Mouse (Mus musculus) ovary, postnatal 10 days (tissue): ENCODE data around the gene Adcy9.

Experiments
- DNase-seq: peaks from one replicate; pipeline ENCODE4 v3.0.0; 2022; ENCODE audit warnings: low spot score

Adcy9 gene

GRCm38 (mm10) chr16:4418776-4419545, 1.3 kb downstream of the Adcy9 start:
- peak; percentile 35 for DNase-seq

GRCm38 (mm10) chr16:4418072-4418471, 2.2 kb downstream of the Adcy9 start:
- no peak for DNase-seq

GRCm38 (mm10) chr16:4417455-4417854, 2.8 kb downstream of the Adcy9 start:
- DNase-seq, result no peak

GRCm38 (mm10) chr16:4414881-4415585, 5.3 kb downstream of the Adcy9 start:
- DNase-seq, result no peak

- DNase-seq, result no peak
These were observed 6.1 kb downstream of the Adcy9 start for GRCm38 (mm10) chr16:4413988-4414880.

GRCm38 (mm10) chr16:4413301-4413700, 7.0 kb downstream of the Adcy9 start:
- DNase-seq, result no peak

- DNase-seq, result no peak
These were observed 8.0 kb downstream of the Adcy9 start for GRCm38 (mm10) chr16:4412298-4412697.

- no peak for DNase-seq
These were observed 9.0 kb downstream of the Adcy9 start for GRCm38 (mm10) chr16:4411296-4411695.

- no peak for DNase-seq
These were observed 12.8 kb downstream of the Adcy9 start for GRCm38 (mm10) chr16:4407536-4407935.

- no peak for DNase-seq
These were observed 13.6 kb downstream of the Adcy9 start for GRCm38 (mm10) chr16:4406706-4407105.

- no peak for DNase-seq
These were observed 14.2 kb downstream of the Adcy9 start for GRCm38 (mm10) chr16:4406047-4406586.

GRCm38 (mm10) chr16:4404933-4405761, 15.2 kb downstream of the Adcy9 start:
- DNase-seq, result no peak

GRCm38 (mm10) chr16:4401109-4401508, 19.2 kb downstream of the Adcy9 start:
- DNase-seq, result no peak

- DNase-seq, result no peak
These were observed 20.7 kb downstream of the Adcy9 start for GRCm38 (mm10) chr16:4399471-4400223.

GRCm38 (mm10) chr16:4398782-4399181, 21.5 kb downstream of the Adcy9 start:
- no peak for DNase-seq

- no peak for DNase-seq
These were observed 22.7 kb downstream of the Adcy9 start for GRCm38 (mm10) chr16:4397636-4398035.

GRCm38 (mm10) chr16:4395687-4396341, 24.5 kb downstream of the Adcy9 start:
- no peak for DNase-seq

GRCm38 (mm10) chr16:4394991-4395590, 25.2 kb downstream of the Adcy9 start:
- no peak for DNase-seq

- no peak for DNase-seq
These were observed 36.7 kb downstream of the Adcy9 start for GRCm38 (mm10) chr16:4383473-4384038.
